Mouse (Mus musculus) spleen, adult 2 months (tissue): ENCODE data around the gene Slc10a7.

Experiments
- CTCF ChIP-seq: fragments of 200-500 bp; IDR thresholded peaks from 2 replicates; pipeline ENCODE4 v1.5.1; 2011; ENCODE audit warnings: mild to moderate bottlenecking, inconsistent platforms; ENCODE audit not compliant: insufficient read depth, insufficient read length, insufficient replicate concordance; ENCODE audit errors: extremely low read depth
- POLR2A ChIP-seq: fragments of 200-500 bp; IDR thresholded peaks from 2 replicates; pipeline ENCODE4 v1.6.1; 2011; ENCODE audit warnings: low read depth, low read length, inconsistent platforms

DNA sequence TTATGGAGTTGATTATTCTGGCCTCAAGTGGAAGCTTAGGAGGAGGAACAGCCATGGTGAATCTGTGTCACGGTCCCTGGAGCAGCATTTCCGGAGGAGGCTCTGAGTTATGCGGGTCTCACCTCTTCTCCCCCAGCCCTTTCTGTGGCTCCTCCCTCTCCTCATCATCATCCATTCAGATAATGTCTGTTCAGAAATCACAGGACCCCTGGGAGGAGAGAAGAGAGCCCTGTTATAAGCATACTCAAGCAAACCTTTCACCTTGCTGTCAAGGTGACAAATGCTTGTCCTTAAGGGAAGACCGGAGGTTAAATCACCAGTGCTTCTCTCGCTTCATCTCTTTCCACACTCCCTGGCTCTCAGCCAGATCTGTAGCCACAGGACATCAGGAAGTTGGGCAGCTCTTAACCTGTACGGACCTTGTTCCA lies 86.3 kb downstream of the Slc10a7 start:
- TF ChIP-seq POLR2A (no peak), CTCF (no peak)
